Mouse (Mus musculus) A20 (cell line): ENCODE measurements around the gene Cnot3.
"Not testable (repeated sequence)": the region's sequence is repeated elsewhere in the genome, so short reads cannot be mapped to it uniquely, and the experiment has no call there.

Experiments
- DNase-seq: peaks from one replicate; pipeline ENCODE4 v3.0.0-alpha.2; 2011; ENCODE audit warnings: low read depth, low spot score

Cnot3 gene

DNA sequence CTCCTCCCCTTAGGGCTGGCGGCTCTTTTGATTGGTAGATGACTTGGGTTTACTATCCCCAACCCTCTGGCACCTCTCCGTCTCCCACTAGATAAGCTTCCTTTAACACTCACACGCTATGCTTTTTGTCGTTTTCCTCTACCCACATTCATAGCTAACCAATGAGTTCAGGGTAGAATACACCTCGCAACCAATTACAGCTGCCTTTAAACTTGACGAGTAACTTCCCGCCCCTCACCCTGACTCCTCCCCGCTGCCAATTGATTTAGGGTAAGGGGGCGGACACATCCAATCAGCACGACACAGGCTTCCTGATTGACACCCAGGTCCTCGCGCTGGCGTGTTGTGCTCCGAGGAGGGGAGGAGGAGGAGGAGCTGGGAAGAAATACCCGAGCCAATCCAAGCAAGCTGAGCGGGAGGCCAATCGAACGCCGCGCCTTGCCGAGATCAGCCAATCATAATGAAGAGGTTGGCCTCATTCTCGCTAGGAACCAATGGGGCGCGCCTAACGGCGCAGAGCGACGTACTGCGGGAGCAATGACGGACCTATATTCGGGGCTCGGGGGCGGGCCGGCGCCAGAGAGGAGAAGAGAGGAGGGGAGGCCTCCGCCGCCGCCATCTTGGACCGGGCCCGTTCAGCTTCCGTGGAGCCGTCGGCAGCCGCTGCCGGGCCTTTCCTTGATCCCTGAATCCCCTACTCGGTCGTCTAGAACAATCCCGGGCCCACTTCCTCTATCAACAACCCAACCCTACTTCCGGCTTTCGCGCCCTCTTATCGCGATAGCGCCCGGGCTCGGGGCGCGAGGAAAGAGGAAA is at the start of gene Cnot3:
Gene Cnot3, plus strand, starts transcription at position 597 of the 816 bp plus-strand sequence.
- peak; percentile 99 for DNase-seq

DNA sequence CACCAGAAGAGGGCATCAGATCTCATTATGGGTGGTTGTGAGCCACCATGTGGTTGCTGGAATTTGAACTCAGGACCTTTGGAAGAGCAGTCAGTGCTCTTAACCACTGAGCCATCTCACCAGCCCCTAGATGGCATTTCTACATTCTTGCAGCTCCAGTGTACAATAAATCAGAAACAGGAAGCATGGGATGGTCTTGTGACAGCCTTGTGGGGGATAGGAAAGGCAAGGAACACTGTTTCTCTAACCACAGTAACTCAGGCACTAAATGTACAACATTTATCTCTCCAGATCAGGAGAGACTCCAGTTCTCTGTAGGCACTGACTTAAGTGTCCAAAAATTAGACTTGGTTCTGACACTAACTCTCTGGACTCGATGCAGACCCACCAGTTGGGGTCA is 47.3 kb upstream of the Cnot3 start:
- DNase-seq = not testable (repeated sequence)

DNA sequence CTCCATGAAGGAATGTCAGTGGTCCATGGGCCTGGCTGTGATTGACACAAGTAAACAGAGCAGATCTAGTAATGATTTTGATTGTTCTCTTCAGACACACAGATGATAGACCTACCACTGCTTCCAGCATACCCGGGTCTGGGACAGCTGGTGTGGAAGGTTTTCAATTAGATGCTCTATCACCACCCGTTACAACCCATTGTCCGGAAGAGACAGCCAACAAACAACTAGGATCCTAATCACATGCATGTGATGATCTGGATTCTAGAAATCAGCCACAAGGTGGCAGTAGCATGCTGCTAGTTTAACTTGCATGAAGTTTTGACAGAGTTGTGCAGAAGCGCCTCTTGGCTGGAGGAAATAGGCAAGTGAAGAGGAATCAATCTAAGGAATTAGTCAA is 43.9 kb upstream of the Cnot3 start:
- peak; percentile 83 for DNase-seq

DNA sequence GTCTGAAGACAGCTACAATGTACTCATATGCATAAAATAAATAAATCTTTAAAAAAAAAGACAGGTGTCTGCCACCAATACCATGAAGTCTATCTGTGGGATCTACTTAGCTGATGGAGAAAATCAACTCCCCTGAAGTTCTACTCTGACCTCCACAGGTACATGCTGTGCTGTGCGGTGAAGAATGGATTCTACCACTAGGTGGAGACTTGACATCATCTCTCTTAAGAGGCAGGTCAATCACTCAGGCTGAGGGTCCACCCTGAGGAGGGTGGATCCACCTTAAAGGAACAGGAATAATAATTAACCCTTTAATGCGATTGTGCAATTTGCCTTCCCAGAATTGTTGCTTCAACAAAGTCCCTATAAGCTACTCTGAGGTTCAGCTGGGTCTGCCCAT is 38.3 kb upstream of the Cnot3 start:
- DNase-seq = peak; percentile 81

DNA sequence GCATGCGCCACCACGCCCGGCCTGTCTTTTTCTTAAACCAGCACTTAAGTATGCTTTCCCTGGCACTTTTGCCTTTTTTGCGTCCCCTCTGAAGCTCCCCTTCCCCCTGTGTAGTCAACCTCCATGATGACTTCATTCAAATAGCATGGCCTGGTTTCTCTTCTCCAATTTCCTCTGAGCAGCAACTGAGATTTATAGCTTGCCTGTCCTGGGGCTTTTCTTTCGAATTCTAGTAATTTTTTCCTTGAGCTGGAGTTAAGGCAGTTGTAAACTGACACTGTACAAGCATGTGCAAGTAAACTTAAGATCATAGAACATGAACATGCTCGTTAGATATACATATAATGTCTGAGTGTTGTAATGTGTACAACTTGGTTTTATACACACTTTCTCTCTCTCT is 37.7 kb upstream of the Cnot3 start:
- DNase-seq = peak; percentile 58

DNA sequence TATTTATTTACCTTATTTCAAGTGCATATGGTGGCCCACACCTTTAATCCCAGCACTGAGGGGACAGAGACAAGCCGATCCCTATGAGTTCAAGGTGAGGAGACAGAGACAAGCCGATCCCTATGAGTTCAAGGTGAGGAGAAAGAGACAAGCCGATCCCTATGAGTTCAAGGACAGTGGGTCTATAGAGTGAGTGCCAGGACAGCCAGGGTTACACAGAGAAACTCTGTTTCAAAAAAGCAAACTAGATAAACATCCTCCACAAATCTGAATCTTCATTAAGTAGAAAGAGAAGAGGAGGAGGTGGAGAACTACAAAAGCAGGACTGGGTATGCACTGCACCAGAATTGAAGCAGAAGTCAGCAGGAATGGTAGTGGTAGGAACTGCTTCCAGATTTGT is 36.4 kb upstream of the Cnot3 start:
- DNase-seq = no peak

DNA sequence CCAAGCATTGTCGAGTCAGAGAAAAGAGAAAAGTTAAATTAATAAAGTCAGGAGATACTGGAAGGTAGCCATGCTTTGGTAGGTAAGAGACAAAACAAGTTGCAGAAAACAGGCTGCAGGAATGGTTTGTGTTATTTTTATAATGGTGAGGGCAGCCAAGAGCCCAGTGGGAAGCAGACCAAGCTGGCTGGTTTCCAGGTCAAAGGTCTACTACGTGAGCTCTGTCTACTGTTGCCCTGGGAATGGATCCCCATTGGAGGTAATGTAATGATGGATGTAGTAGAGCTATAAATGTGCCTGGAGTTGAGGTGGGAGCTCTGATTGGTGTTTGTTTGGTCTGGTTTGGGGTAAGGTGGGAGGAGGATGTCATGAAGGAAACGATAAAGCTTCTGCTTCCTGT is 36.0 kb upstream of the Cnot3 start:
- DNase-seq = no peak

DNA sequence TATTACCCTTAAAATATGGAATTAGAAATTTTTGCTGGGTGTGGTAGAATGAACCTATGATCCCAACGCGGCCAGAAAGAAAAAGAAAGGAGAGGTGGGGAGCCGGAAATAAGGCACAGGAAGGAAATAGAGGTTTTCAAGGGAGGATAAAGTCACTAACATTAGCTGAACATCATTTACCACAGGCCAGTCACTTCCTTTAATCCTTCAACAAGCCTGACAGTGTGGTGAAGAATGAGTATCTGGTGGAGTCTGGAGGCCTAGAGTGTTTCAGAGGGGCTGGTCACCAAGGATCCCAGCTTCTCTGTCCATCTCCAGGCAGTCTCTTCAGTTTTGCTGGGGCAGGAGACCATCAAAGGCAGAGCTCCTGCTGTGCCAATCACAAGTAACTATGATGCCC is 34.6 kb upstream of the Cnot3 start:
- no peak for DNase-seq

DNA sequence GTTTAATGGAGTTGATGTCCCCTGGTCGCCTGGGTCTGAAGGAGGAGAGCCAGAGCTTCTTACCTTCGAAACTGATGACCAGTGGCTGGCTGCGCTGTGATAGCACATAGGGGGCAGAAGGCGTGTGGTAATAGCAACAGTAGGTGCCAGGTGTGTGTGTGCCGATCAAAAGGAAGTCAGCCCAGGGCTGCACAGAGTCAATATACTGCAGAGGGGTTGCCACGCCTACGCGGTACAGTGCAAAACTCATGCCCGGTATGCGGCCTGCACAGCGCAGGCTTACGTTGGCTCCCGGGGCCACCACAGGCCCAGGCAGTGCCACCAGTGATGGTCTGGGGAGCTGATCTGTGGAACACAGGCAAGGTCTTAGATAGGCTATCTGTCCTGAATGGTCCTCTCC is 34.1 kb upstream of the Cnot3 start:
- DNase-seq = no peak

DNA sequence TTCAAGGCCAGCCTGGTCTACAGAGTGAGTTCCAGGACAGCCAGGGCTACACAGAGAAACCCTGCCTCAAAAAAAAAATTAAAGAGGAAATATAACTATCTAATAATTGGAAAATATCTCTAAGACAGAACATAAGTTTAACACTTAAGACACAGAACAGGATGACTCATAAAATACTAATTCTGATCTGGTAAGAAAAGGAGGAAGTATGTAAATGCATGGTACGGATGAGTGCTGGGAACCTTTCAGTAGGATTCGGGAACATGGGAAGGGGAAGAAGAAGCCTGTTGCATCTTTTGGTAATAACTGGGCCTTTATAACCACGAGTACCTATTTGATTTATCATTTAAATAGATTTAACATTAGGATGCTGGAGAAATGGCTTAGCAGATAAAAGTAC is 31.0 kb upstream of the Cnot3 start:
- DNase-seq = no peak

DNA sequence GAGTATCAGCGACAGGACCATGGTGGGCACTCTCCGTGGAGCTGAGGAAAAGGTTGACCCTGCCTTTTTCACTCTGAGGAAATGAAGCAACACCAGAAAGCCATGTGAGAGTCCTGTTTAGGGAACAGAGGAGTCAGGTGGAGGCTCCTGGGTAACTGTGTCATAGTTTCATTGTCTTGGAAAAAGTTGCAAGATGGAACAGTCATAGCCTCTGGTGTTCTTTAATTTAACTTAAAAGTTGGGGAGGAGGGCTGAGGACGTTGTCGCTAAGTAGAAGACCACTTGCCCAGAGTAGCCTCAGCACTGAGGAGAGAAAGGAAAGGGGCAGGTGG is 29.0 kb upstream of the Cnot3 start, which contains the start of gene Oscar:
Gene Oscar, minus strand, starts transcription at position 101 of the 332 bp plus-strand sequence.
- no peak for DNase-seq

DNA sequence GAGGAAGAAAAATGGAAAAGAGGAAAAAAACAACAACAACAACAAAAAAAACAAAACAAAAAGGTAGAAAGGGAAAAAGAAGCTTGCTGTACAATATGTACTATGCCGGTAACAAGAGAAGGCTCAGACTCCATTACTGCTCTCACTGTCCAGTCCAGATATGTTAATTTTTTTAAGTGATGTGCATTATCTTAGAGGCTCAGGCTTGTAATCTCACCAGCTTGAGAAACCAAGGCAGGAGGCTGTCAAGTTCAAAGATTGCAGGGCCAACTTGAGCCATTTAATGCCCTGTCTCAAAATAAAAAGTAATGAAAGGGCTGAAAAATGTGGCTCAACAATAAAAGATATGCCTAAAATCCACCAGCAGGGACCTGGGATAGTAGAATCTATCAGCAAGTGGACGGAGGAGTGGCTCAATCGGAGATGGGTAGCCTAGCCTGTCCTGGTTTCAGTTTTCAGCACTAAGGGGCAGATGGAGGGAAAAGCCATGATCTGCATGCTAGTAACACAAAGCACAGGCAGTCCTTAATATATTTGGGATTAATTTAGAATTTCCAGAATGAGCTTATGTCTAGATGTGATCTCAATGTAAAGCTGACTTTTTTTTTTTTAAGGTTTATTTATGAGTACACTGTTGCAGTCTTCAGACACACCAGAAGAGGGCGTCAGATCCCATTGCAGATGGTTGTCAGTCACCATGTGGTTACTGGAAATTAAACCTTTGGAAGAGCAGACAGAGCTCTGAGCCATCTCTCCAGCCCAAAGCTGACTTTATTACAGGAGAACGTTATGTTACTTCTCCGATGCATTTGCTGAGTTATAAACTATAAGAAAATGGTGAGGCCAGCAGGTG is 28.5 kb upstream of the Cnot3 start:
- DNase-seq = no peak

DNA sequence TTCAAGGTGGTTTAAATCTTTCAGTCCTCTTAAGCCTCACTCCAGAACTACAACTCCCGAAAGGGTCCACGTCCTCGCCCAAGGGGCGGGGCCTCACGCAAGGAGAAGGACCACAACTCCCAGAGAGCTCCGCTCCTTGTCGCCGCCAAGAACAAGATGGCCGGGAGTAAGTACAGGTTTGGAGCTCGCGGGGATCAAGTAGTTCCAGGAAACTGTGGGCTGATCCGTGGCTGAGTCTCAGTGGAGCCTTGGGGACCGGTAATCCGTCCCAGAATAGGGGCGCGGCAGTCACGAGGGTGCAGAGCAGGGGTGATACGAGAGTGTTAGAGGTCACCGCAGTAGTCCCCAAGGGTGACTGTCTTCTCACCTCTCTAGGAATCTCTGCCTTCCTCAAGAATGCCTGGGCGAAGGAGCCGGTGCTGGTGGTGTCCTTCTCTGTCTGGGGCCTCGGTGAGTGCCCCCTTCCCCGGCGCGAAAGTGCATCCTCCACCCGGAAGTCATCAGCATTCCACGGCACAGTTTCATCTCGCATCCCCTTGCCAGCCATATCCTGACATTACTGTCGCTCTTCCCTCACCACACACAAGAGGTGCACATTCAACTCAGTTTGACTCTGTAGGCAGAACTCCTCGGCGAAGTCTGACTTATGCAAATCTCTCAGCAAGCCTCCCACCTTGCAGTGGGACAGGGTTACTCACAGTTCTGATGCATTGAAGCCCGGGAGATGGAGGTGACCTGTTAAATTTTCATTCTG is 27.6 kb upstream of the Cnot3 start, which contains the start of gene Ndufa3:
Gene Ndufa3, plus strand, starts transcription at position 132 of the 754 bp plus-strand sequence.
- DNase-seq = peak; percentile 96

DNA sequence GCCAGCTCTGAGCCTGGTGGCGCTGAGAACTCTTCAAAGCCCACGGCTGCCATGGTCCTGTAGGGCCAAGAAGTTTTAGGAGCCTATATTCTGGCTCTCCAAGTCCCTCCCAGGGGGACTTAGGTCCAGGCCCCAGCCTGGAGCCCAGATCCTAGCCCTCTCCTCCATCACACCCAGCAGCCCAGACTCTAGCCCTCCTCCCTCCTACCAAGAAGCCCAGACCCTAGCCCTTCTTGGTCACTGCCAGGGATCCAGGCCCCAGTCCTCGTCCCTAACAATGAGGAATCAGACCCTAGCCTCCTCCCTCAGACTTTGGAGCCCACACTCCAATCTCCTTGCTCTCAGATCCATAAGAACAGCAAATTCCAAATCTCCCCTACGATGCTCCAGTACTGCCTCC is 16.0 kb upstream of the Cnot3 start:
- DNase-seq = no peak

DNA sequence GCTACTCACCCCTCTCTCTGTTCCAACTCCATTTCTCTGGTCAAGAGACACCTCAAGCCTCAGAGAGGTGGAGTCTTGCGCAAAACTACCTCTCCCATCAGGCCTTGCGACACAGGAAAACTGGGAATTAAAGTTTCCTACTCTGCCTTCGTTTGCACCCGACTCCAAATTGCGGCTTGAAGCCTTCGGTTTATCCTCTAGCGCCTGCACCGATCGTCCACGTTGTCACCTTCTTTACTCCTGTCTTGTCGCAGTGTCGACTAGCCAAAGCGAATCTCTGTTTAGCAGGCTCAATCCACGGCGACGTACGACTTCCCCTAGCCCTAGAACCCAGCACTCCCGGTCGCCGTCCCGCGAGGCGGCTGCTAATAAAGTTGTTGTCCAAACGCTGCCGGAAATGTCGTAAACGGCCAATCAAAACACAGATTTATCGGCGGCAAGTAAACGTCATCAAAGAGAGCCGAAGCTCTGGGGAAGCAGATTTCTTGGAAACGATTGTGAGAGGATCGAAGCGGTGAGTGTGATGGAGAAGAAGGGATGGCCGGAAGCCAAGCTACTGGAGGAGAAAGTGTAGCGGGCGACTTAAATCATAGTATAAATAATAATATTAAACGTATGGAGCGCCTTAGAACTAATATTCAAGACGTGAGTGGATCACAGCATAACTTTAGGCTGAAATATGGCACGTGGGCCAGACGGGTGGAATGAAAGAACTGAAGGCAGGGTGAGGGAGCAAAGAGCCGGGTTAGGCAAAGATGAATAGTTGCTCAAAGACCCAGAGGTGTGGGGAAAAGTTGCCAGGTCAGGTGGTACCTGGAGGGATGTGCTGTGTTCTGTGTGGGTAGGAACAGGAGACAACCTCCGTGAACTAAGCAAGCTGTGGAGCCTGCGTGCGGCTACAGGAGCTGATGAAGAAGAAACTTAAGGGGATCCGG is 15.3 kb upstream of the Cnot3 start, which contains the start of the genes Tfpt and Prpf31:
Gene Tfpt, minus strand, starts transcription at position 387 of the 935 bp plus-strand sequence.
Gene Prpf31, plus strand, starts transcription at position 443 of the 935 bp plus-strand sequence.
- DNase-seq = peak; percentile 97

DNA sequence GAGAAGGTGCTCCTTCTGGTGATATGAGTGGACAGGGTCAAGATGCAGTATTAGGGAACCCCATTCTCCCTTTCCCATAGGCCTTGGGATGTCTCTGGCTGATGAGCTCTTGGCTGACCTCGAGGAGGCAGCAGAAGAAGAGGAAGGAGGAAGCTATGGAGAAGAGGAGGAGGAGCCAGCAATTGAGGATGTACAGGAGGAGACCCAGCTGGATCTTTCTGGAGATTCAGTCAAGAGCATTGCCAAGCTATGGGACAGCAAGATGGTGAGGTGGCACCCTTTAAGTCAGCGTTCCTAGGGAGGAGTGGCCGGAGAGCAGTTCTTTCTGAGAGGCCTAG is 14.6 kb upstream of the Cnot3 start:
- no peak for DNase-seq

DNA sequence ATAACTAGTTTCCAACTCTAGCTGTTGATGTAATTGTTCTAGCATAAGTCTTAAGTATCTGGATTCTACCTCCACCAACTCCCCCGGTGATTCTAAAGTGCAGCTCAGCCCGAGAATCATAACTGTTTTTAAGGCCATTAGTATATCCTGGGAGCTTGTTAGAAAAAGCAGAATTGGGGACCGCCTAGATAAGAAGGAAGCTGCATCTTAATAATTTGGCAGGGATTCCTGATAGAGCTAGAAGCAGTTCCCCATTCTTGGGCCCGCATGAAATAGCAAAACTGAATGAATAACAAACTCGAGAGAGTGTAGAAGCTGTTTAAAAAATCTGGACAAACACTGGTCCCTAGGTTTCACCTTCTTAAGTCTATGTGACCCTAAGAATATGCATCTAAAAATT is 1.7 kb upstream of the Cnot3 start:
- DNase-seq = no peak

DNA sequence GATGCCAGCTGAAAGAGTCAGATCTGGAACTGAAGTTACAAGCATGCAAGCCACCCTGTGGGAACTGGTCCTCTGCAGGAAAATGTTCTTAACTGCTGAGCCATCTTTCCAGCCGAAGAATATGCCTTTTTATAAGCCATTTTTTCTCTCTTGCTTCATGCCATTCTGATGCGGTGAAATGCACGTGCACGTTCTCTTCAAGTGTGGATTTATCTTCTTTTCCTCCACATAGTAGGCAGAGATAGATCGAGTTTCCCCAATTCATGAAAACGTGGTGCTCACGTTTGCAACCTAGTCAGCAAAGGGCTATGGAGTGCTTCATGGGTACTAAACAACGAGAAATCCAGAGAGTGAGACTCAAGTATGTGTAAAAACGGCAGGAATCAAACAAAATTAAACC is 1.2 kb upstream of the Cnot3 start:
- DNase-seq = no peak

DNA sequence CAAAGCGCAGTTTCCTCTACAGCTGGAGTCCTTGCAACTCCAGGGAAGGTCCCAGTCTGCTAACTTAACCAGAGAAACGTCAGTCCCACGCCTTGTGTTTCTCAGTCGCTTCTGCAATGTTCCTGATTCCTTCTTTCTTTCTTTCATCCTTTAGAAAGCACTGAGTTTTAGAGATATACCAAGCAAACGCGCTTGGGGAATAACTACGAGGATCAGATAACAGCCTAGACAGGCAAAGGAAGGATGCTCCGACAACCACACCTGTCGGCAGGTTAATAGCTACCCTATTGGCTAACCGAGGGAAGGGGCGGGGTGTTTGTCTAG is 758 bp upstream of the Cnot3 start:
- no peak for DNase-seq

DNA sequence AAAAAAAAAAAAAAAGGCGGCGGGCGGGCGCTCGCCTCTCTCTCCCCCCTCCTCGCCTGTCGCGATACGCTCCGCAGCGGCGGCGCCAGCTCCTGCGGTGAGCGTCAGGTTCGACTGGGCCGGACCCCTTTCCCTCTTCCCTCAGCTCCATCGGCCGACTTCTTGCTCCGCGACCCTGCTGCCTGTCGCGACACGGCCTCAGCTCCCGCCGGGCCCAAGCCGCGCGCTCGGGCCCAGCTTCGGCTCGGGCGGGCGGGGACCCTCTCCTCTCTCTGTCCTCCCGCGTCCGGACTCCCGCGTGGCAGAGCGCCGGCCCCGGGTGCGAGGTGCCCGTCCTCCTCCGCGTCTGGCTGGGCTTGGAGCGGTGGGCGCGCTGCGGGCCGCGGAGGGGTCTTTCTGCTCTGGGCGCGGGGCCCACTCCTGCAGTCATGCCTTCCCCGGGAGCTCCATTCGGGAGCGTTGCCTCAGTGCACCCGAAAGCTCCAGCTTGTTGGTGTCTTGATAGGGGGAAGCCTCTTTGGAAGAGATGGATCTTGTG is 489 bp downstream of the Cnot3 start:
- DNase-seq = no peak

DNA sequence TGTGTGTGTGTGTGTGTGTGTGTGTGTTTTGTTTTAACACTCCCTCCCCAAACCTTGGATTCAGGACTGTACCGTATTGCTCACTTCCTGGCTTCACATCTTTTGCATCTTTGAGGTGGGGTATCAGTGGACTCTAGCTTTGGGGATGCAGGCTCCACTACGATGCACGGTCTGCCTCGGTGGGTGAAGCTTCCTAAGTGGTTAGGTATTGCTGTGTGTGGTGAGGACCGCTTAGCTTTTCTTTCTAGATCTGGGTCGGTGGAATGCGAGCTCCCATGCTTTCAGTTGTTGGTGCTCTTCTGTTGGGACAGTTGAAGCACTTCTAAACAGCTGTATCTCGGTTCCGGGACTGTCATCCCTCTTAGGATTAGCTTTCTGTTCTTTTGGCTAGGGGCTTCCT is 1.1 kb downstream of the Cnot3 start:
- DNase-seq = no peak
